Mouse (Mus musculus) neural tube, embryonic 10.5 days (tissue): ENCODE measurements around the gene Mill2.
"Not testable (repeated sequence)": the region's sequence is repeated elsewhere in the genome, so short reads cannot be mapped to it uniquely, and the experiment has no call there.

Experiments used
- DNase-seq: peaks from one replicate; pipeline ENCODE4 v3.0.0-alpha.2; 2017; ENCODE audit warnings: low spot score; ENCODE audit errors: extremely low spot score

The Mill2 gene

GRCm38 (mm10) chr7:18839865-18840264 is at the start of gene Mill2:
TSS of gene Mill2 (plus strand) at chr7:18839966.
- DNase-seq = no peak

- DNase-seq = not testable (repeated sequence)
Measured at GRCm38 (mm10) chr7:18790671-18791070, 49.1 kb upstream of the Mill2 start.

- no peak for DNase-seq
Measured at GRCm38 (mm10) chr7:18798420-18798819, 41.3 kb upstream of the Mill2 start, which contains the start of gene Psg19. TSS of gene Psg19 (minus strand) at chr7:18798520.

- no peak for DNase-seq
Measured at GRCm38 (mm10) chr7:18799129-18799528, 40.6 kb upstream of the Mill2 start.

GRCm38 (mm10) chr7:18803526-18803925 is 36.2 kb upstream of the Mill2 start:
- no peak for DNase-seq

- DNase-seq = no peak
Measured at GRCm38 (mm10) chr7:18818301-18818700, 21.5 kb upstream of the Mill2 start.

GRCm38 (mm10) chr7:18821507-18821906 is 18.3 kb upstream of the Mill2 start, which contains the start of gene Psg17:
TSS of gene Psg17 (minus strand) at chr7:18821607.
- DNase-seq = no peak

- no peak for DNase-seq
Measured at GRCm38 (mm10) chr7:18827792-18828546, 11.8 kb upstream of the Mill2 start.

- DNase-seq = no peak
Measured at GRCm38 (mm10) chr7:18828592-18828991, 11.2 kb upstream of the Mill2 start.

- no peak for DNase-seq
Measured at GRCm38 (mm10) chr7:18829545-18829944, 10.2 kb upstream of the Mill2 start.

- DNase-seq = no peak
Measured at GRCm38 (mm10) chr7:18832298-18832697, 7.5 kb upstream of the Mill2 start.

GRCm38 (mm10) chr7:18840386-18841173 is 814 bp downstream of the Mill2 start:
- DNase-seq = peak; percentile 57

GRCm38 (mm10) chr7:18841174-18841567 is 1.4 kb downstream of the Mill2 start:
- DNase-seq = no peak

GRCm38 (mm10) chr7:18844811-18845210 is 5.0 kb downstream of the Mill2 start:
- no peak for DNase-seq

GRCm38 (mm10) chr7:18848395-18848794 is 8.6 kb downstream of the Mill2 start:
- DNase-seq = no peak

GRCm38 (mm10) chr7:18858310-18858916 is 18.6 kb downstream of the Mill2 start:
- no peak for DNase-seq

GRCm38 (mm10) chr7:18862801-18863200 is 23.0 kb downstream of the Mill2 start:
- DNase-seq = no peak

GRCm38 (mm10) chr7:18868491-18868890 is 28.7 kb downstream of the Mill2 start:
- no peak for DNase-seq

- not testable (repeated sequence) for DNase-seq
Measured at GRCm38 (mm10) chr7:18871031-18871430, 31.3 kb downstream of the Mill2 start, which contains the start of gene Pglyrp1. TSS of gene Pglyrp1 (plus strand) at chr7:18871331.

- DNase-seq = no peak
Measured at GRCm38 (mm10) chr7:18872014-18872802, 32.4 kb downstream of the Mill2 start.

GRCm38 (mm10) chr7:18872816-18873215 is 33.0 kb downstream of the Mill2 start:
- peak; percentile 38 for DNase-seq
